Mouse (Mus musculus): ENCODE measurements around the gene Shld2. TPM values are rescaled to one million over a fixed set of nuclear protein-coding genes. Genes with fewer than 3 reads are reported as not detected.

Gene Shld2
- polyA plus RNA-seq, 1 experiment from 2014 or later: 11.0 TPM

DNA sequence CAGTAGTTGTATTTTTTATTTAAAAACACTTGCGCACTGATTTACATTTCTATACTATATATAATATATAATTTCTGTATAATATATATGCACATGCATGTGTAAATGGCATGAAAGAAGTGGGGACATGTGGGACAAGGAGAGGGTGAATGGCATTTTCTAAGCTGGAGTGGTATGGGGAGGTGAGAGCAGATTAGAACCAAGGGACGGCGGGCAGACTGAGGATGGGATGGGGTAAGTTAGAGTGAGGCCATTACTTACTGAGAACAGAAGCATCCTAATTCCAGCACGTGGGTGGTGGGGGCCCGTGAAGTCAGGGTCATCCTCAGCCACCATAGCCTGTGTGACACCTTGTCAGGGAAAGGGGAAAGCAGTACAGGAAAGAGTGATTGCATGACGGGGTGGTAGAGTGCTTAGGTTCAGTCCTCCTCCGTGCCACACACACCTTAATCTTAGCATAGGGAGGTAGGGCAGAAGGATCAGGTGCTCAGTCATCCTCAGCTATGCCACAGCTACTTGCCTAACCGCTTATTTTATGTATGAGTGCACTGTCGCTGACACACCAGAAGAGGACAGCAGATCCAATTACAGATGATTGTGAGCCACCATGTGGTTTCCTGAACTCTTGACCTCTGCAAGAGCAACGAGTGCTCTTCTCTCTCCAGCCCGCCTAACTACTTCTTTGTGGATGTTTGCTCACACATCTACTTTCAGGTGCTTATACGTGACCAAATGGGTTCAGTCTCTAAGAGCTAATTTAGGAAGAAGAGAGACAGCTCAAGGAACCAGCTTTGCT is 35.7 kb upstream of the Shld2 start:
- Histone ChIP-seq H3K4me3 (replicated peaks) (no peak overlapping the region), H3K4me1 (no peaks in the 10 kb centered on the region), H3K9me3 (replicated peaks) (no peaks in the 10 kb centered on the region), H3K27ac (no peak overlapping the region), H3K27me3 (no peaks in the 10 kb centered on the region), H3K36me3 (peaks cover 37% of the 10 kb centered on the region), H3K4me2 (no peak overlapping the region), H3K9ac (no peak overlapping the region)
- WGBS: 53% methylated on average over 12 of the region's 12 CpGs
- ATAC-seq (replicated peaks; ENCODE audit: low FRiP score): no peak; the same call in 1 of the 2 replicates

DNA sequence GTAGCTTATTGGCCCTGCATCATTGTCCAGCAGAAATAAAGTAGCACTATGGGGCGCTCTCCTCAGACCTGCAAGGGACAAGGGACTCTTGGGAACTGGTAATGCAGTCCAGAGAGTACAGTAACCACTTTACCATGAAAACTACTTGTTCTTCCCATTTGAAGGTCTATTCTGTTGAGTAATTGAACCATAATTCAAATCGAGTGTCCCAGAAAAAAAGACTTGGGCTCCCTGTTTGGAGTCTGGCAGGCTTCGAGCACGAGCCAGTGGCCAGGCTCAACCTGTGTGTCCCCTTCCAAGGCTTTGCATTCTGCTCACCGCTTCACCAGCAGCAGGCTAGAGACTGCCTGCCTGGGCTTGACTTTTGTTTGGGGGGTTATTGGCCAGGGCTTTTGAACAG is 34.1 kb upstream of the Shld2 start:
- Histone ChIP-seq H3K9ac (no peak overlapping the region), H3K27me3 (no peaks in the 10 kb centered on the region), H3K4me1 (no peaks in the 10 kb centered on the region), H3K9me3 (replicated peaks) (no peaks in the 10 kb centered on the region), H3K27ac (no peak overlapping the region), H3K36me3 (peaks cover 51% of the 10 kb centered on the region), H3K4me2 (no peak overlapping the region), H3K4me3 (replicated peaks) (no peak overlapping the region)
- ATAC-seq (replicated peaks; ENCODE audit: low FRiP score): no peak
- 91% methylated on average over 5 of the region's 5 CpGs for WGBS

DNA sequence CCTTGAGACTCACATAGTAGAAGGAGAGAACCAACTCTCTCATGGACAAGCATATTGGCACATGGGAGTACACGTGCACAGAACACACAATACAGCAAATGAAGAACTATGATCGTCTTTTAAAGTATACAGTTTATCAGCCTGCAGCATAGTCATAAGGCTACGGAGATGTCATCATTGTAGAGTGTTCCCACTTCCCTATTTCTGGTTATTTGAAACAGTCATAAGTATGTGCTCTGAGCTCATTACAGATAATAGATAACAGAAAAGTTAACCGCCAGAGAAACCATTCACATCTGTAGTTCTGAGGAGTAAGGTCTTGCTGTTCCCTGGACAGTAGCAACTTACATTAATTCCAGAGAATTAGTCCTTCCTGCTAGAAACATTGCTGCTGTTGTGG is 32.8 kb upstream of the Shld2 start:
- H3K4me1 ChIP-seq: no peaks in the 10 kb centered on the region
- no peaks in the 10 kb centered on the region for H3K27me3 ChIP-seq
- no peak overlapping the region for H3K4me2 ChIP-seq
- no peaks in the 10 kb centered on the region for H3K9me3 ChIP-seq (replicated peaks)
- 91% methylated on average over 4 of the region's 4 CpGs for whole genome bisulfite sequencing
- peaks cover 64% of the 10 kb centered on the region for H3K36me3 ChIP-seq
- ATAC-seq (replicated peaks; ENCODE audit: low FRiP score): no peak
- H3K9ac ChIP-seq: no peak overlapping the region
- H3K4me3 ChIP-seq (replicated peaks): no peak overlapping the region
- no peak overlapping the region for H3K27ac ChIP-seq

DNA sequence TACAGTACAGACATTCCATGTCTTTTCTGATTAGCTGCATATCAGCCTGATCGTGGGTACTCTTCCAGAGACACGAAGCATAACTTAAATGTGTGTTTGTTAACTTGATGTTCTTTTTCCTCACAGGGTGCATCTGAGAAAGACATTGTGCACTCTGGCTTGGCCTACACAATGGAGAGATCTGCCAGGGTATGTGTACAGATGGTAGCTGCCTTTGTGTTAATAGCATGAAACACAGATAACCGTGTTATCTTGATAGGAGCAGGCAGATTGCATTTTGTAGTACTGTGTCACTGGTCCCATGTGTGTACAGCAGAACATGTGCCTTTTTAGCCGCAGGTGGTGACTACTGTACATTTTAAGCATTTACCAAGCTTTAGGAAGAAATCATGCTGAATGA is 31.7 kb upstream of the Shld2 start:
- no peaks in the 10 kb centered on the region for H3K27me3 ChIP-seq
- no peak for ATAC-seq (replicated peaks; ENCODE audit: low FRiP score)
- H3K4me1 ChIP-seq: no peaks in the 10 kb centered on the region
- no peak overlapping the region for H3K27ac ChIP-seq
- no peak overlapping the region for H3K9ac ChIP-seq
- no peaks in the 10 kb centered on the region for H3K9me3 ChIP-seq (replicated peaks)
- 94% methylated on average over 4 of the region's 4 CpGs for WGBS
- peaks cover 75% of the 10 kb centered on the region for H3K36me3 ChIP-seq
- H3K4me2 ChIP-seq: no peak overlapping the region
- no peak overlapping the region for H3K4me3 ChIP-seq (replicated peaks)

DNA sequence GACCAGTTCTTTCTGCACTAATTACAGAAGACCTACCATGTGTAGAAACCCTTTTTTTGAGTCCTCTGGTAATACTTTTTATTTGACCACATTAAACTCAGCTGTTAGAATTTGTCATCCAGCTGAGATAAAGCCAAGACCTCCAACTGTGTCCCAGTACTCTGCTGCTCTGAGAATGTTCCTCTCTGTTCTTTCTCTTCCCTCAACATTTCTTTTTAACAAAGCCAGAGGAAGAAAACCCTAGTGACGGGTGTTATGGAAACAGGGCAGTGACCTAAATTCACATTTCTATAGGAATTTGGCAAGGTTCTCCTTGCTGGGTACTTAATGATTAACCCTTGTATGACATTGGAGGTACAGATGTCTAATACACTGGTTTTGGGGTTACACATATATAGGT is 29.2 kb upstream of the Shld2 start:
- Histone ChIP-seq H3K9ac (no peak overlapping the region), H3K9me3 (replicated peaks) (no peaks in the 10 kb centered on the region), H3K4me3 (replicated peaks) (no peak overlapping the region), H3K36me3 (peaks cover 95% of the 10 kb centered on the region), H3K27me3 (no peaks in the 10 kb centered on the region), H3K27ac (no peak overlapping the region), H3K4me2 (no peak overlapping the region), H3K4me1 (no peaks in the 10 kb centered on the region)
- ATAC-seq (replicated peaks; ENCODE audit: low FRiP score): no peak
- WGBS: 76% methylated on average over 1 of the region's 1 CpGs

DNA sequence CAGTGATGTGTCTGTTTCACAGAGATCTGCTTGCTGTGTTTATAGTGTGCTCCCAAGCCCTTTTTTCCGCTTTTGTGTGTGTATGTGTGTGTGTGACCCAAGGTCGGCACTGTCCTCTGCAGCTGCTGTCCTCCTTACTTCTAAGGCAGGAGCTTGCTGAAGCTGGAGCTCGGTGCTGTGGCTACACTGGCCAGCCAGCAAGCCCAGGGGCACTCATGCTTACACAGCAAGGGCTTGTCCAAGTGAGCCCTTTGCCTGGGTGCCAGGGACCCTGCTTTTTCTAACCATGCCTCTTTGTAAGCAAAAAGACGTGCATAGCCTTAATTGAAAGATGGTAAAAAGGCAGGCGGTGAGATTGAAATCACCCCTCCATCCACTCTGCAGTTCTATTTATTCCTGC is 22.2 kb upstream of the Shld2 start:
- 92% methylated on average over 5 of the region's 5 CpGs for WGBS
- H3K4me1 ChIP-seq: no peaks in the 10 kb centered on the region
- H3K9me3 ChIP-seq (replicated peaks): no peaks in the 10 kb centered on the region
- no peak overlapping the region for H3K4me3 ChIP-seq (replicated peaks)
- H3K27me3 ChIP-seq: no peaks in the 10 kb centered on the region
- peaks cover 89% of the 10 kb centered on the region for H3K36me3 ChIP-seq
- H3K27ac ChIP-seq: no peak overlapping the region
- no peak for ATAC-seq (replicated peaks; ENCODE audit: low FRiP score)
- H3K4me2 ChIP-seq: no peak overlapping the region
- H3K9ac ChIP-seq: no peak overlapping the region

DNA sequence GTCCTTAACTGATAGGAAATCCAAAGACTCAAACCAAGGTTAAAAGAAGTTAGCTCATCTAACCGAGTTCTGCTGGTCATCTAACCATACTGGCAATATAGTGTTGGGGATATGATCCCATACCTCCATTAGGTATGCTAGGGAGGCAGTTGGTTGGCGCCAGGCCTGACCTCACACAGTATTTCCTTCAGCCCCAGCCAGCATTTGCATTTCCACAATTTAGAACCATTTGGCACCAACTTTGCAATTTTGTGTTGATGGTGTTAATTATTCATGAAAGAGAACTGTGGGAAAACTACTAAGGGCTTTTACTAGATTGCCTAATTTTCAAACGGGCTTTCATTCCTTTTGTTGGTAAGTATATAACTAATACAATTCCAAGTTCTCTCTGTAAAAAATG is 21.6 kb upstream of the Shld2 start:
- peaks cover 86% of the 10 kb centered on the region for H3K36me3 ChIP-seq
- H3K4me2 ChIP-seq: no peak overlapping the region
- no peak overlapping the region for H3K4me3 ChIP-seq (replicated peaks)
- H3K9me3 ChIP-seq (replicated peaks): no peaks in the 10 kb centered on the region
- H3K27ac ChIP-seq: no peak overlapping the region
- no peak overlapping the region for H3K9ac ChIP-seq
- no peaks in the 10 kb centered on the region for H3K27me3 ChIP-seq
- 89% methylated on average over 3 of the region's 3 CpGs for WGBS
- H3K4me1 ChIP-seq: no peaks in the 10 kb centered on the region
- ATAC-seq (replicated peaks; ENCODE audit: low FRiP score): no peak

DNA sequence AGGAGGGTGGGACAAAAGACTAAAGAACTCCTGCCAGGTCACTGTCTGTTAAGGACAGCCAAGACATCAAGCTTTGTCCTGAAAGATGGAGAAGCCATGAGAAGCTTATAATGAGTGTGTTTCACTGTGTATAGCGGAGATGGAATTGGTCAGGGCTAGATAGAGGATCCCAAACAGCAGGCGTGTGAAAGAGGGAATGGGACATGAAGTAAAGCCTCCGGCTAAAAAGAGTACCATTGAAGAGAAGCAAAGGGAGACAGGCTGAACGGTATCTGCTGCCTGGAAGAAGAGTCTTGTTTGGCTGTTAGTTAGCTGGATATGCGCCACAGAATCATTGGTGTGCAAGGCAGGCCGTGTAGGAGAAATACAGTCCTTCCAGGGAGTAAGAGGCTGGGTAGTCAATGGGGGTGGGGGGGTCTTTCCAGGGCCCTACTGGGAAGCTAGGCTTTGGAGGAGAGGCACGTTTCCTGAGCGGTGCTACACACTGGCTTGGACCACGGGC is 20.4 kb upstream of the Shld2 start:
- WGBS: 93% methylated on average over 9 of the region's 9 CpGs
- Histone ChIP-seq H3K9me3 (replicated peaks) (no peaks in the 10 kb centered on the region), H3K4me1 (no peaks in the 10 kb centered on the region), H3K36me3 (peaks cover 85% of the 10 kb centered on the region), H3K4me3 (replicated peaks) (no peak overlapping the region), H3K27ac (no peak overlapping the region), H3K27me3 (no peaks in the 10 kb centered on the region), H3K4me2 (no peak overlapping the region), H3K9ac (no peak overlapping the region)
- no peak for ATAC-seq (replicated peaks; ENCODE audit: low FRiP score)

DNA sequence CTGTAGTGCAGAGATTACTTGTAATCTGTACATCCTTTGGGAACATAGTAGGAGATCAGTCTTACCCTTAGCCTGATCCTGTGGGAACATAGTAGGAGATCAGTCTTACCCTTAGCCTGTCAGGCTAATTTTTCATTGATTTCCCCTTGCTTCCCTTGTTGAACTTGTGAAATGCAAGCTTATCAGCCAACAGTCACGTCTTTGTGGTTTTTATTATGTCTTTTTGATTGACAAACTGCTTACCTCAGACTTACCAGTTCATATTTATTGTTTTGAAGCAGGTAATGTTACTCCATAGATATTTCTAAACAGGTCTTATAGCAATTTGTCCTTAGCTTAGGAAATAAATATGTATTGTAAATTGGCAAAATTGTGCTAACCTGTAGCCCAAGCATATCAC is 17.3 kb upstream of the Shld2 start:
- 68% methylated on average over 1 of the region's 1 CpGs for WGBS
- H3K9ac ChIP-seq: no peak overlapping the region
- H3K27ac ChIP-seq: no peak overlapping the region
- no peak overlapping the region for H3K4me3 ChIP-seq (replicated peaks)
- peaks cover 79% of the 10 kb centered on the region for H3K36me3 ChIP-seq
- H3K4me2 ChIP-seq: no peak overlapping the region
- no peaks in the 10 kb centered on the region for H3K27me3 ChIP-seq
- H3K9me3 ChIP-seq (replicated peaks): no peaks in the 10 kb centered on the region
- no peak for ATAC-seq (replicated peaks; ENCODE audit: low FRiP score)
- no peaks in the 10 kb centered on the region for H3K4me1 ChIP-seq

DNA sequence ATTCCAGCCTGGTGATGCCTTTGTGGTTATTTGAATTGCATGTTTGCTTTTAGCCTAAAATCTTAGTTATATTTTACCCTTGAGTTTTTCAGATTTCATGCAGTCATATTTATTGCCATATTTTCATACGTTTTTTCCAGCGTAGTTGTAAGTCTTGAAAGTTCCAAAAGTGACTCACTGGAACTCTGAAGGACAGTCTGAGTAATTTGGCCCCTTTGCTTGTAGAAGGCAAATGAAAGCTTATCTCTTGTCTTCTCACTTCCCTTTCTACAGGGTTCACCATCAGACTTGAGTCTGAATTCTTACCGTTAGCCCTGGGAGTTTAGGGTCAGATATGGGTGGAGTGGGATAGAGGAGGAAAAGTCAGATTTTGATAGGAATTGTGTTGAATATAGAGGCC is 16.3 kb upstream of the Shld2 start:
- no peaks in the 10 kb centered on the region for H3K4me1 ChIP-seq
- H3K4me2 ChIP-seq: no peak overlapping the region
- H3K27ac ChIP-seq: no peak overlapping the region
- ATAC-seq (replicated peaks; ENCODE audit: low FRiP score): no peak
- WGBS: 91% methylated on average over 3 of the region's 3 CpGs
- H3K4me3 ChIP-seq (replicated peaks): no peak overlapping the region
- no peaks in the 10 kb centered on the region for H3K27me3 ChIP-seq
- H3K9me3 ChIP-seq (replicated peaks): no peaks in the 10 kb centered on the region
- H3K9ac ChIP-seq: no peak overlapping the region
- H3K36me3 ChIP-seq: peaks cover 73% of the 10 kb centered on the region

DNA sequence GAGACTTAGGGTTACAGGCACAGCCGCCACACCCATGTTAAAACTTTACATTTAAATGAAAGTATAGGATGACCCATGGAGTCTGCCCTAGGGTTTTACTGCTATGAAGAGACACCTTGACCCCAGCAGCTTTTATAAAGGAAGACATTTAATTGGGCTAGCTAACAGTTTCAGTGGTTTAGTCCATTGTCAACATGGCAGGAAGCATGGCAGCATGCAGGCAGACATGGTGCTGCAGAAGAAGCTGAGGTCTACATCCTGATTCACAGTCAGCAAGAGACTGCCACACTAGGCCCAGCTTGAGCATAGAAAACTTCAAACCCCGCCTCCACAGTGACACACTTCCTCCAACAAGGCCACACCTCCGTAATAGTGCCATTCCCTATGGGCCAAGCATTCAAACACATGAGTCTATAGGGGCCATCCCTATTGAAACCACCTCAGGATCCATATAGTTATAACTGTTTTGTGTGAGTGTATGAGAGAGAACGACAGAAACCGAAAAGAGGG is 13.3 kb upstream of the Shld2 start:
- H3K4me3 ChIP-seq (replicated peaks): no peak overlapping the region
- H3K9ac ChIP-seq: no peak overlapping the region
- ATAC-seq (replicated peaks; ENCODE audit: low FRiP score): no peak
- H3K4me2 ChIP-seq: no peak overlapping the region
- no peaks in the 10 kb centered on the region for H3K4me1 ChIP-seq
- H3K27ac ChIP-seq: no peak overlapping the region
- H3K36me3 ChIP-seq: peaks cover 65% of the 10 kb centered on the region
- WGBS: 92% methylated on average over 5 of the region's 5 CpGs
- H3K9me3 ChIP-seq (replicated peaks): no peaks in the 10 kb centered on the region
- H3K27me3 ChIP-seq: no peaks in the 10 kb centered on the region

DNA sequence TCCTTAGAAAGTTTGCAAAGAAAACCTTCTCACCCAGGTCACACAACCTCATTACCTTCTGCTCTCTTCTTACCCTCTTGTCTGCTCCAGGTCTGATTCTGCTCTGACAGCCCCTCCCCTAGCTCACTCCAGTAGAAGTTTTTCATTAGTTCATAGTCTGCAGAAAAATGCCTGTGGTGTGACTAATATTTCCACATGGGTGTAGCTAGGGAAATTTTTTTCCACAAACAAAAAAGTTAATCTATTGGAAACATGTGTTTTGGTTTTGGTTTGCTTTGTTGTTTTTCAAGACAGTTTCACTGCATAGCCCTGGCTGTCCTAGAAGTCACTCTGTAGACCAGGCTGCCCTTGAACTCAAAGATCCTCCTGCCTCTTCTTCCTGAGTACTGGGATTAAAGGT is 7.8 kb upstream of the Shld2 start:
- no peak overlapping the region for H3K9ac ChIP-seq
- no peaks in the 10 kb centered on the region for H3K9me3 ChIP-seq (replicated peaks)
- H3K4me2 ChIP-seq: no peak overlapping the region
- H3K4me3 ChIP-seq (replicated peaks): no peak overlapping the region
- no peaks in the 10 kb centered on the region for H3K27me3 ChIP-seq
- H3K4me1 ChIP-seq: peaks cover 18% of the 10 kb centered on the region
- ATAC-seq (replicated peaks; ENCODE audit: low FRiP score): no peak
- H3K27ac ChIP-seq: no peak overlapping the region
- peaks cover 47% of the 10 kb centered on the region for H3K36me3 ChIP-seq

DNA sequence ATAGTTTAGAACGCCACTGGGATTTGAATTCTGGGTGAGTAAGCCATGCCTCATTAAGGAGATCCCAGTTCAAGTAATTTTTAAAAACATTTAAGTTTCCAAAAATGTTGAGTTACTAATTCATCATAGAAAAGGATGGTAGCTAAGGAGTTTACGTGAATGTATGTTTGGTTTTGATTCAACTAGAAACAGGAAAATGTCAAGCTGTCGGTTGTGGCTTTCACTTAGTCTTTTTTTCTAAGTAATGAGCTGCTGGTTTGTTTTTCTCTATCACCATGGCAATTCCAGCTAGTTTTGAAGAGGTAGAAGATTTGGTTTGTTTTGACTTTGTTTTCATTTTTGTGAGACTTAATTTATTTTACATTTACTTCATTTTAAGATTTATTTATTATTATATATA is 7.1 kb upstream of the Shld2 start:
- Histone ChIP-seq H3K4me1 (peaks cover 23% of the 10 kb centered on the region), H3K4me3 (replicated peaks) (no peak overlapping the region), H3K27me3 (no peaks in the 10 kb centered on the region), H3K4me2 (no peak overlapping the region), H3K27ac (no peak overlapping the region), H3K9me3 (replicated peaks) (no peaks in the 10 kb centered on the region), H3K9ac (no peak overlapping the region), H3K36me3 (peaks cover 42% of the 10 kb centered on the region)
- ATAC-seq (replicated peaks; ENCODE audit: low FRiP score): no peak
- WGBS: 89% methylated on average over 3 of the region's 3 CpGs

All from kidney, embryonic 15.5 days (tissue).